Mouse (Mus musculus) spleen, embryonic (tissue): Measurements from ENCODE around the gene Mob4.

Source experiments
- CTCF ChIA-PET: fragments of 350-600 bp; sonication (Branson Sonifier 250); formaldehyde crosslinking; loops from one replicate; lab custom pipeline; 2022; lab: Charles Lee

The Mob4 gene

DNA sequence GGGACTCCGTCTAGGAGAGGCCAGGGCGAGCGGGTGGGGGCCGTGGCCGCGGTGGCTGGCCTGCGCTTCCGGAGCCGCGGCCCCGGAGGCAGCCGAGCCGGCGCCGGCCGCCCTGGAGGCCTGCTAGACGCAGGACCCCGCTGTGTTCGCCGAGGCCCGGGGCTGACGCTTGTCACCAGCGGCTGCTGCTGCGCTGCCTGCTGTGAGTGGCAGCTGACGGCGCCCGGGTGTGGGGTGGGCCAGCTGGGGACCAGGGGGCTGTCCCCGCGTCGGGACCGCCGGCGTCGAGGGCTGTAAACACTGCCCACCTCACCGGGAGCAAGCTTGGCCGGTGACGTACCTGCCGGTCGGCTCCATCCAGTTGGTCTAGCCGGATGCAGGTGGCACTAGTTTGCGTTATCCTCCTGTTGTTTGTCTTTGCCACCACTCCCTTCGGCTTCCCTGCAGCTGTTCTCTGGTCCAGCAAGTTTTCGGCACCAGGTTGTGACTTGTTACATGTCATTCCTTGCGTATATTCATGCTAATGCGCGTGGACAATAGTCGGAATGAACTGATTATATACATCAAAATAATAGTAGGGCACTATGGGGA, 488 bp downstream of the Mob4 start:
- CTCF ChIA-PET, result no interaction called here

DNA sequence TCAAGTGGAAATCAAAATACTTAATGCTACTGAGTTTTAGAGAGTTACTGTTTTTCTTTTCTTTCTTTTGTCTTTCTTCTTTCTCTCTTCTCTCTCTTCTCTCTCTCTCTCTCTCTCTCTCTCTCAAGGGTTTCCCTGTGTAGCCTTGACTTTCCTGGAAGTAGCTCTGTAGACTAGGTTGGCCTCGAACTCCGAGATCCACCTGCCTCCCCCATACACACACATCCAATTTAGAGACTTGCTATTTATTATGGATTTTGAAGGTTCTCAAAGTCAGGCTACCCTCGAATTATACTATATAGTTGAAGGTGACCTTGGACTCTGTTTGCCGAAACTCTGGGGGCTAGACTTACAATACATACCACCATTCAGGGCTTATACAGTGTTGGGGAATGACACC, 1.3 kb downstream of the Mob4 start:
- CTCF ChIA-PET, result interaction anchor here (0.6 kb wide), 1 partner anchor 65 kb away, joined by 9 read pairs; no protein-coding TSS in a partner anchor

DNA sequence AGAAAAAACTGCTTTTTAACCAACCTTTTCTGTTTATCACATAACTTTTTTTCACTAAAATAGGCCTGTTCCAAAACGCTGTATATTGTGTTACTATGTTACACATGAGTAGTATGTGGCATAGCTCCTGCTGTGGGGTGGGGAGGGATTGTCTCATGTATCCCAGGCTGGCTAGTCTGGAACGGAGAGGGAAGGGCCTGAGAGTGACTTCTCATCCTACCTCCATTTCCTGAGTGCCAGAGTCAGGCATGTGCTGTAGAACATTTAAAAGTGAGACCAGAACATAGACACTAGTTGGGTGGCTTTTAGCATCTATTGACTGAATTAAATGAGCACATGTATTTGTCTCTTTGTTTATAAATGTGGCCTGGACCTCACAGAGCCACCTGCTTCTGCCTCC, 2.1 kb downstream of the Mob4 start:
- CTCF ChIA-PET, result no interaction called here

DNA sequence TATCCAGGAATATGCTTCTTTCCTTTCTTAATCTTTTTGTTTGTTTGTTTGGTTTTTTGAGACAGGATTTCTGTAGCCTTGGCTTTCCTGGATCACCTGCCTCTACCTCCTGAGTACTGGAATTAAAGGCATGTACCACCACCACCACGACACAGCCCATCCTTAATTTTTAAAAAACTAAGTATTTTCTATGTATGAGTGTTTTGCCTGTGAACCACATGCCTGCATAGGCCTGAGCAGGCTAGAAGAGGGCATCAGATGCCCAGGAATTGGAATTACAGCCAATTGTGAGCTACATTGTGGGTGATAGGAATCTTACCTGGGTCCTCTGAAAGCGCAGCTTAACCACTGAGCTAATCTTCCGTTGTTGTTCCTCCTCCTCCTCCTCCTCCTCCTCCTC, 3.3 kb downstream of the Mob4 start:
- CTCF ChIA-PET, result no interaction called here

DNA sequence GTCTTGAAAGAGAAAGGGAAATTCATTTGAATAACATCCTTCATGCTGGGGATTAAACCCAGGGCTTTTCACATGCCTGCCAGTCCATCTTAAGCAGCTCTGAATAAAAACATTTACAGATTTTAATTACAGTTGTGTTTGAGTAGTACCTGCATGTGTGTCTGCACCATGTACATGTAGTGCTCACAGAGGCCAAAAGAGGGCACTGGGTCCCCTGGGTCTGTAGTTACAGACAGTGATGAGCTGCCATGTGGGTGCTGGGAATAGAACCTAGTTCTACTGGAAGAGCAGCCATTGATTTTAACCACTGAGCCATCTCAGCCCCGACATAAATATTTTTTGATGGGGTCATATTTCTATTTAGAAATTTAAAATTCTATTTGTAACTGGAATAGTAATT, 4.8 kb downstream of the Mob4 start:
- CTCF ChIA-PET, result no interaction called here

DNA sequence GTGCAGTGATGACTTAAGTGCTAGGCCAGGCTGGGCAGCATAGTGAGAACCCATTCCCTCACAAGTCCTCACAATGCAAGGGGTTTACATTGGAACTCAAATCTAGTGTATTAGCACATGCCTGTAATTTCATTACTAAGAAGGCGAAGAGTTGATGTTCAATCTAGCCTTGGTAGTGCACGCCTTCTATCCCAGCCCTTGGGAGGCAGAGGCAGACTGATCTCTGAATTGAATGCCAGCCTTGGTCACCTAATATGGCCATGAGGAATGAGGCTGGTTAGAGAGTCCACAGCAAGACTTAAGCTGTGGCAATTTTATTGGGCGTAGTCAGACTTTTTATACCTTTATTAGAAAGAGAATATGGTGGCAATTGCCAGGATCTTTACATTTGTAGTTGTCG, 13.3 kb downstream of the Mob4 start:
- CTCF ChIA-PET, result no interaction called here

DNA sequence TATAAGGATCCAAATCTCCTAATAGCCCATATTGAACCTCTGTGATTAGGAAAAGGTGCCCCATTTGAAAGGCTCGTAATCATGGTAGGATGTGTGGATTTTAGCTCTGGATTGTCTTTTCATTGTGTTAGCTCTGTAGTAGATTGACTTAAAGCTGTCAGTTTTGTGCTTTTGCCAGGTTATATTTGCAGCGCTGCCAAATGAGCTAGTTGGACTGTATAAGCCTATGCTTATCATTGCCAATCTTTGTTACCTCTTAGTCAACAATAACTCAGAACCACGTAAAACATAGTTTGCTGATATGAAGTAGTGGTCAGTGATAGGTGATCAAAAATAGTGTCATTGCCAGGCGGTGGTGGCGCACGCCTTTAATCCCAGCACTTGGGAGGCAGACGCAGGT, 14.5 kb downstream of the Mob4 start:
- CTCF ChIA-PET, result no interaction called here

DNA sequence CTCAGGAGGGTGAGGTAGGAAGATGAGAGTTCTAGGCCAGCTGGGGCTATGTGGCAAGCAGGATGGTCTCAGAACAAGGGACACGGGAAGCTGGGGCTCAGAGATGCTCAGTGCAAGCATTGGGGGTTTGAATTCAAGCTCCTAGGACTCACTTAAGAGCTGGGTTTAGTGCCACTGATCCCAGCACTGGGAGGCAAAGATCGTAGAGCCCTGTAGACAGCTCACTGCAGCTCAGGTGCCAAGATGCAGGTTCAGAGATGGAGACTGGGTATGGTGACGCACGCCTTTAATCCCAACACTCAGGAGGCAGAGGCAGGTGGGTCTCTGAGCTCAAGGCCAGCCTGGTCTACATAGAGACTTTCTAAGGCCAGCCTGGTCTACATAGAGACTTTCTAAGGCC, 26.3 kb downstream of the Mob4 start:
- CTCF ChIA-PET, result interaction anchor here (0.6 kb wide), 1 partner anchor 493 kb away, joined by 14 read pairs; no protein-coding TSS in a partner anchor

DNA sequence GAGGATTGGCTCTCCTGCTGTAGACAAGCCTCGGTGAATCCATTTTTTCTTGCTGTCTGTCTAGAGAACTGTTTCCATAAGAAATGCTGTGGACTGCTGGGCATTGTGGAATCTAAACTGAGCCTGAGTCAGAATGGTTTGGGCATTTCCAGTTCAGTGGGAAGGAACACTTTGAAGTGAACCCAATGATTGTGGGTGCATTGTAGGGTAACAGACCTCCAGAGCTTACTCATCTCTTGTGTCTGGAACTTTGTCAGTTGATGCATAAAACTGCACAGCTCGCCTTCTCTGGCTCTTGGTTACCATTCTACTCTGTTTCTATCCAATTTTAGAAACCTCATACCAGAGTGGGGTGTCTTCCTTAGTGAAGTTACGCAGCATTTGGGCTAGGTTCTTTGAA, 27.2 kb downstream of the Mob4 start:
- CTCF ChIA-PET, result no interaction called here

DNA sequence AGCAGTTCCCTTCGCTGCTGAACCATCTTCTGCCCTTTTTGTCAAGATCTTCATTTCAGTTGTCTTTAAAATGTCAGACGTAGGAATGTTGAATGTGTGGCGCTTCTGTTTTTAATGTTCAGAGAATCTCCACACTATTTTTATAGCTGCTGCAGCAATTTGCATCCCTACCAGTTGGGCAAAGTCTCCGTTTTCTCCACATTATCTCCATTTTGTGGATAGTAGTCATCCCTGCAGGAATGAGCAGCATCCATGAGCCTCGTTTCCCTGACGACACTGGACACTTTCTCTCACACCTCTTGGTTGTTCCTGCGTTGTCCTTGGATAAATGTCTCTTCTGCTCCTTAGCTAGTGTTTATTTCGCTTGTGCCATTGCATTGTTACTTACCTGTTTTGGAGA, 27.8 kb downstream of the Mob4 start:
- CTCF ChIA-PET, result no interaction called here

DNA sequence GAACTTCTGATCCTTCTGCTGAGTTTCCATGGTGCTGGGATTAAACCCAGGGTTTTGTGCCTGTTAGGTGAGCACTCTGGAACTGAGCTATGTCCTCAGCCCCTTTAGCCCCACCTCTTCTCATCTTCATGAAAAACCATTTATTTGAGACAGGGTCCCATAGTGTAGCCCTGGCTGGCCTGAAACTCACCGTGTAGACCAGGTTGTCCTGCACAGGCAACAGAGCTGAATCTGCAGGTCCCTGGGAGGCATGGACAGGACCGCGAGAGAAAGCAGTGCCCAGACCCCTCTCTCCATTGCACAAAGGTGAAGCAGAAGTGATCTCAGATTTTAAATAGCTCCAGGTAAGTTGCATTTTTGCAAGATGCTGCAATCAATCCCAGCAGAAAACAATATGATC, 29.2 kb downstream of the Mob4 start:
- CTCF ChIA-PET, result no interaction called here

DNA sequence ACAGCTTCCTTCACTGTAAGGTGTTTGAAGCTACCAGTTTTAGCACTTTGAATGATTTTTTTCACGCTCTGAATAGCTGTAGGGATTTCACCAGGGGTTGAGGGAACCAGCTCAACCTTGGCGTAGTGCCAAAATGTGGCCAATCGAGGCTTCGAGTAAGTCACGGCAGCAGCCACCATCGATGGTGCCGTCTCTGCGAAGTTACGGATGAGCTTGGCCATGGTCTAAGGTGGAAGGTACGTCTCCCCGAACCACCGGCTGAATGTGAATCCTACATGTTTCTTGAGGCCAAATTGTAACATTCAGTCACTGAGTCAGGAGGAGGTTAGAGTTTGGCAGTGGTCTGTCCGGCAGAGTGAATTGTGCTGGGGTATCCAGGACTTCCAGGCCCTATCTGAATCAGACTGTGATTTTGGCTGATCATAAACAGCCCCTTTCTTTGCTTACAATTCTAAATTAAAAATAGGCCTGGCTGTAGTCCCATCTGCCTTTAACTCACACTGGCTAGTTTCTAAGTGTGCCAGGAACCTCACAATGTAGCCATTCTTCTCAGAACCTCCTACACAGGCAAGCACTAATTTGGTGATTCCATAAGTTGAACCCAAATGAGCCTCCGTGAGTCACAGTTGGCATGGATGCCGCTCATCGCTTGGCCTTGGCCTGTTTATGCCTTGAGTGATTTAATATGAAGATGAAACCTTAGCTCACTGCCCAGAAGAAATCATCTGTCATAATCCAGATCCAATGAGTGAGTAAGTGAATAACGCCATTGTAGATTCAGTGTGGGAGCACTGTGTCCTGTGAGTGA, 30.0 kb downstream of the Mob4 start:
- CTCF ChIA-PET, result no interaction called here

DNA sequence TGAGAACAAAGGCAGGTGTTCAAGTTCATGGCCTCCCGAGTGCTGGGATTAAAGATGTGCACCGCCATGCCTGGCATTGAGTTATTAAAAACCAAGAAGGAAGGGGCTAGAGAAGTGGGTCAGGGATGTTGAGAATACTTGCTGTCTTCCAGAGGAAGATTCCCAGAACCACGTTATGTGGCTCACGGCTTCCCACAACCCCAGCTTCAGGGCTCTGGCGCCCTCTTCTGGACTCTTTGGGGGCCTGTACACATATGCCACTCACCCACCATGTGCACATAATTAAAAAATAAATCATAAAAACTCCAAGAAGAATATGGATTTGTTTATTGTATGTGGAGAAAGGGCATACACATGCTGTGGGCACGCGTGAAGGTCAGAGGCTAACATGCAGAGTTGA, 30.9 kb downstream of the Mob4 start:
- CTCF ChIA-PET, result no interaction called here

DNA sequence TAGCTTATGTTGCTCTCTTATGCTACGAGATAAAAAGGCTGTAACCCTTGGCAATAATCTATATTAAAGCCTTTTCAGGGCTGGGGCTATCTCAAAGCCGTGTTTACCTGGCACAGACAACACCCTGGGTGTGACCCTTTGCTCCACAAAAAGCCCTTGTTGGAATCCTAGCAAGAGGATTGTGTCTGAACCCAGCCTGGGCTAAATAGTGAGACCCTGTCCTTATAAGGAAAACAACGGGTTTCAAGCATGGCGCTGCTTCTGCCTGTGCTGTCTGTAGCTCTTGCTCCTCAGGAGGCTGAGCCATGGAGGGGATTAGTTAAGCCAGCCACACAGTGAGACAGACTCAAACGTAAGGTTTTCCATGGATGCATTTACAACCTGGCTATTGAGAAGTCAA, 31.8 kb downstream of the Mob4 start:
- CTCF ChIA-PET, result no interaction called here

DNA sequence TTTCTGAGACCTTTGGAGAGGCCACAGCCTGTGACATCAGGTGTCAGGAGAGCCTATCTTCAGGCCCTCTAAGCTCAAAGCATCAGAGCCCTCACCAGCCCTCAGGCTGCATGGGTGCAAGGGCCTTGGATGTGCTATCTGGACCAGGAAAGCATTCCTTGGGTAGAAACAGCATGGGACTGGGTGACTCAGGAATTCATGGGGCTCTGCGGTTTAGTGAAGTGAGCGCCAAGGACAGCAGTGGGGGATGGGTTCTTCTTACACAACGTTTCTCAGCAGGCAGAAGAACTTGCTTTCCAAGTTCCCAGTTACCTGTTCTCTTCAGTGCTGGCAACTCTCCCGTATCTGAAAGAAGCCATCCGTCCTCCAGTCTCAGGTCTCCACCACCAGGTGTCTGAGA, 33.0 kb downstream of the Mob4 start:
- CTCF ChIA-PET, result no interaction called here

DNA sequence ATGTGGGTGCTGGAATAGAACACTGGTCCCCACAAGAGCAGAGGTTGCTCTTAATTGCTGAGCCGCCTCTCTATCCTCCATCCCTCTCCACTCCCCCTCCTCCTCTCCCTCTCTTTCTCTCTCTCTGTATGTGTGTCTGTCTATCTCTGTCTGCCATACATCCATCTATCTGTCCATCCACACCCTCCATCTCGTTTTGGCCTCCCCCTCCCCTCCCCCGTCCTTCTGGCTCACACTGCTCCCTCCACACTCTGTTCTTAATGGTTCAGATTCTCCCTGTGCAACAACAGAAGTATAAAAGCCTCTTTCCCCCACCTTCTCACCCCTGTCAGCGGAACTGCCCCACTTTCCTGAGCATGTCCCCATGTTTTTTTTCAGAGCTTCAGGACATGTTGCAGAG, 36.5 kb downstream of the Mob4 start:
- CTCF ChIA-PET, result interaction anchor here (0.7 kb wide), 2 partner anchors 9 to 78 kb away, joined by 3 to 26 read pairs; no protein-coding TSS in a partner anchor

DNA sequence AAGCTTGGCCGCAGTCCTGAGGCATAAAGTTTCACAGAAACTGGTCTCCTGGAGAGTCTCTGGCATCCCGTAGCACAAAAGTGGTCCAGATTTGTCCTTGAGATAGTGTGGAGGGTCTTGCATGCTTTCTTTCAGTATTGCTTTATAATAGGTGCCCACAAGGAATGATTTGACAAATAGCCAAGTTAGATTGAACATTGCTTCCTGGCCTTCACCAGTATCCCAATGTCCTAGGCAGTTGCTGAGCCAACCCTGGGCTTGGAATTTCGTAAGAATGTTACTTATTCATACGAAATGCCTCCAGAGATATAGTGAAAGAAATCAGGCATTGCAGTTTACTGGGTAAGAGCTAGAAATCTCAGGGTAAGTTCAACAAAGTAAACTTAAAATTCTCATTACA, 37.6 kb downstream of the Mob4 start:
- CTCF ChIA-PET, result no interaction called here

DNA sequence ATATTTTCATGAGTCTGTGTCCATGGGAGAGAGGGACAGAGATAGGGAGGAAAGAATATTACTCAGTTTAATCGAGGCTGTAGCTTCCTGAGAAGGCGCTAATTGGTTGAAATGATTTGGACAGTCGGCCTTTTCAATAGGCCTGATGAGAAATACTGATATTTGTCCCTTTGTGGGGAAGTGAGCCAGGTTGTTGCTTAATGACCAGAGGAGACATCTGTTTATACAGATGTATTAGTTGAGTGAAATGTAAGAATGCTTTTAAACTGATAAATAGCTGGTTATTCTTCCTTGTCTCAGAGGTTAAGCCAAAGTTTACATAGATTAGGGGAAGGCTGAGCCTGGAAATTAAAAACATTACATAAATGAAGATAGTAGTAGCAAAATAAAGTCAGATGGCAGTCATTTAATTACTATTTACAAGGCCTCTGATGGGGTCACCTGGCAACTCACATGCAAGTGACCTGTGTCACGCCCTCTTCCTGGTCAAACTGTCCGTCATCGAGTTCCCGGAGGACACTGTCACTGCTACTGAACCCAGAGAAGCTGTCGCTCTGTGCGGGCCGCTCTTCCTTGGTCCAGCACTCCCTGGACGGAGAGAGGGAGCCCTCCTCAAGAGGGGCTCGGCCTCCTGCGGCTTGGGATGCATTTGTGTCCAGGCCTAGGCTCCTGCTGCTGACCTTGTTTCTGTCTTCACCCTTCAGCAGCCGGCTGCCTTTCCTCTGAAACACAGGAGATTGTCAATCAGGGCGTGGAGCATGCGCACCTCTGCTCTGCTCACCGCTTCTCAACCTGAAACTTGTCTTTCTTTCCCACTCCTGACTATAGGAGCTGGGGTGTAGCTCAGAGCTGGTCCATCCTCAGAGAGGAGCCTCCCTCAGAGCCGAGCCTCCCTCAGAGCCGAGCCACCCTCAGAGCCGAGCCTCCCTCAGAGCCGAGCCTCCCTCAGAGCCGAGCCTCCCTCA, 40.6 kb downstream of the Mob4 start:
- CTCF ChIA-PET, result interaction anchor here (0.7 kb wide), 1 partner anchor 56 kb away, joined by 3 read pairs; no protein-coding TSS in a partner anchor

DNA sequence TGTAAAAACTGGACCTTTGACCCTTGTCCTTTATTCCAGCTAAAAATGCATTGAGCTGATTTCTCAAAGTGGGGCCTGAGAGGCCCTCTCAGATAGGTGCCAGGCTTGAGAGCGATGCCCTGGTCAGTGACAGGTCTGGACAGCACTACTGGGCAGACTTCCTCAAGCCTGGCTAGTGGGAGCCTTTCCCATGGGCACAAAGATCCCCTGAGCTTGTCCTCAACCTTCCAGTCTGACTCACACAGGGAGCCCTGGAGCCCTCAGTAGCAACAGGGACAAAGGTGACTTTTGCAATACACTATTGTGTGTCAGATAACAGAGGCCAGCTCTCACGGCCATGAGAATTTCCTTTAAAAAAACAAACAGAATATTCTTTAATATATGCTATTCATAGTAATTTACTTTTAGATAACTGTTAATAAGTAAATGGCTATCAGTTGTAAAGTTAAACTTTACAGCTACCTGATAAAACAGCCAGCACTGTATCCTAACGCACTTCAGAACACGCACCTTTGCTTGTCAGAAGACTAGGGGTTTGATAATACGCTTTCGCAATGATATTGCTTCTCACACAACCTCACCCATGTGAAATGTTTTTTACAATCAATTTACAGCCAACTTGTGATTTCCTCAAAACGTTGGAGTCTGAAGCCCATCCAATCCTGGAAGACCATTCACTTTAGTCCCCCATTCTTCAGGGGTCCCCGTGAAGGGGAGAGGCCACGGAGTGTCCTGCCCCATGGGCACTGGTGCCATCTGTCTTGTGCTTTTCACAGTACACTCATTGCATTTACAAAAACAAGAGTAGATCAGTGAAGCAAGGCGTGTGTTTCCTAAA, 42.9 kb downstream of the Mob4 start:
- CTCF ChIA-PET, result no interaction called here

DNA sequence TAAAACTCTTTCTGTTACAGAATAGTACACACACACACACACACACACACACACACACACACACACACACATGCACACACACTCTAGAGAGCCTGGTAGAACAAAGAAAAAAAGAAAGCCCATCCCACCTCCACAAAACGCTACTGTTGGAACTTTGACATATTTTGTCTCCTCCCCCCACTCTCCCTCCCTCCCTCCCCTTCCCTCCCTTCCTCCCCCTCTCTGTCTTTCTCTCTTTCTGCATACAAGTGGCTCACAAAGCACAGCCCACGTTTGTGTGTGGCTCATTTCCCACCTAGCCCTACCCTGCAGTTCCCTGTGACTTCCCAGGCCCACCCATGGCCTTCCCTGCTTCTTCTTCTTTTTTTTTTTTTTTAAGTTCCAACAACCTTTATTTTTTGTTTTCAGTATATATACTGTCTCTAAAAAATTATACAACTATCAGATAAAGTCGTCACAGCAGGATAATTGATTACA, 43.6 kb downstream of the Mob4 start:
- CTCF ChIA-PET, result no interaction called here
